Mouse (Mus musculus) ES-E14 (cell line): ENCODE measurements around the gene Bbs7. TPM values are rescaled to one million over a fixed set of nuclear protein-coding genes. Genes with fewer than 3 reads are reported as not detected.

Source experiments
- DNase-seq: peaks from one replicate; pipeline ENCODE4 v3.0.0-alpha.2; 2013; ENCODE audit warnings: low read depth, low spot score
- H3K27ac ChIP-seq: 2 replicates; pipeline ENCODE4 v1.5.1; 2012; ENCODE audit warnings: low read depth, mild to moderate bottlenecking, low read length, moderate library complexity, mixed read lengths; ENCODE audit not compliant: poor library complexity, insufficient read depth, severe bottlenecking
- H3K36me3 ChIP-seq: 2 replicates; pipeline ENCODE4 v1.6.1; 2012; ENCODE audit warnings: mild to moderate bottlenecking, low read length, moderate library complexity, mixed read lengths; ENCODE audit not compliant: control insufficient read depth, poor library complexity, insufficient read depth, severe bottlenecking
- H3K4me1 ChIP-seq, 2 experiments: fragments of 150-350 bp in 1 of 2; sonication (generic) in 1 of 2; 2 replicates each; pipeline ENCODE4 v1.6.1; 2012; ENCODE audit warnings: low read length in 2 of 2, mild to moderate bottlenecking in 1 of 2, mixed read lengths in 1 of 2; ENCODE audit not compliant: control insufficient read depth in 2 of 2, insufficient read depth in 2 of 2, poor library complexity in 1 of 2
- H3K4me3 ChIP-seq, 2 experiments: fragments of 150-350 bp in 1 of 2; sonication (generic) in 1 of 2; 2 replicates each; pipeline ENCODE4 v1.5.1; 2012; ENCODE audit warnings: low read length in 2 of 2, low read depth in 1 of 2, mild to moderate bottlenecking in 1 of 2, mixed read lengths in 1 of 2; ENCODE audit not compliant: insufficient read depth in 1 of 2, poor library complexity in 1 of 2, severe bottlenecking in 1 of 2
- H3K9ac ChIP-seq: 2 replicates; pipeline ENCODE4 v1.6.1; 2012; ENCODE audit warnings: low read depth, mild to moderate bottlenecking, low read length, mixed read lengths; ENCODE audit not compliant: poor library complexity, insufficient read depth, severe bottlenecking
- H3K9me3 ChIP-seq: fragments of 150-350 bp; sonication (generic); 2 replicates; pipeline ENCODE4 v1.6.1; 2012; ENCODE audit warnings: low read depth, mild to moderate bottlenecking, low read length; ENCODE audit not compliant: control insufficient read depth, insufficient read depth
- CHD2 ChIP-seq: IDR thresholded peaks from 2 replicates; pipeline ENCODE4 v1.6.1; 2014; ENCODE audit warnings: mild to moderate bottlenecking, low read depth, low read length, inconsistent platforms
- HCFC1 ChIP-seq: IDR thresholded peaks from 2 replicates; pipeline ENCODE4 v1.6.1; 2012; ENCODE audit warnings: low read length, inconsistent platforms, borderline replicate concordance; ENCODE audit not compliant: insufficient read depth
- MAFK ChIP-seq: IDR thresholded peaks from 2 replicates; pipeline ENCODE4 v1.6.1; 2014; ENCODE audit warnings: mild to moderate bottlenecking, low read depth, low read length, inconsistent platforms; ENCODE audit not compliant: insufficient read depth
- ZC3H11A ChIP-seq: IDR thresholded peaks from 2 replicates; pipeline ENCODE4 v1.6.1; 2012; ENCODE audit warnings: low read depth, mild to moderate bottlenecking, inconsistent platforms, low read length, borderline replicate concordance
- ZNF384 ChIP-seq: IDR thresholded peaks from 2 replicates; pipeline ENCODE4 v1.6.1; 2012; ENCODE audit warnings: low read depth, low read length, inconsistent platforms
- in situ Hi-C, 2 experiments: fragments of 600-800 bp; cut with MboI; formaldehyde crosslinking; loops; one replicate each; pipeline ENCODE4 v1.15.1; 2025; ENCODE audit warnings: low sequenced_read_pairs in 2 of 2, inconsistent platforms in 1 of 2; ENCODE audit not compliant: unreplicated experiment in 2 of 2
- total RNA-seq: library from RNA; depleted of rRNA; stranded (reverse); fragments of 300-350 nt; gene quantifications from 2 replicates; pipeline ENCODE4 v1.2.3, GENCODE M21; 2012

The Bbs7 gene
- total RNA-seq, 1 experiment: 2.2 TPM

DNA sequence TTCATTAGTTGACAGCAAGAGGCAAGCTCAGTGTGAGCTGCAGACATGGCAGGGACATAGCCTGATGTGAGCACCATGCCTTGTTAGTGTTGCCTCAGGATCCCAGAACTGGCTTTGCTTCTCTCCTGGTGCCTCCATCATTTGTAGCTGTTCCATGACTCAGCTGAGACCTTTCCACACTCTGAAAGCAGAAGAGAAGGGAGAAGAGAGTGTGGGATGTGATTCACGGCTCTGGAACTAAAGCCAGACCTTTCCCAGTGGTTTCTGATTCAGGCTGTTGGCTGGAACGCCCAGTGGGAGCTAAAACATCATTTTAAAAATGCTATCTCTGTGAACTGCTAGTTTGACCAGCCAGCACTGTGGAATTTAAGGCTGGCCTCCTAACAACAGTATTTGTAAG lies 72.5 kb downstream of the Bbs7 start:
- in situ Hi-C loops: no loop called here
- no peaks in the 10 kb centered on the region for H3K9me3 ChIP-seq

GRCm38 (mm10) chr3:36537701-36538470 lies 75.4 kb downstream of the Bbs7 start:
- H3K4me1 ChIP-seq: no peaks in the 10 kb centered on the region
- in situ Hi-C loops: no loop called here
- no peak for TF ChIP-seq ZC3H11A
- TF ChIP-seq HCFC1: no peak
- TF ChIP-seq ZNF384: no peak
- TF ChIP-seq MAFK: no peak
- no peak for TF ChIP-seq CHD2
- DNase-seq: no peak
- no peak overlapping the region for H3K4me3 ChIP-seq
- H3K9me3 ChIP-seq: no peaks in the 10 kb centered on the region
- no peak overlapping the region for H3K27ac ChIP-seq
- H3K36me3 ChIP-seq: no peaks in the 10 kb centered on the region
- H3K9ac ChIP-seq: no peak overlapping the region

More for the DNA sequence above, 72.5 kb downstream of the Bbs7 start:
- H3K4me1 ChIP-seq: no peaks in the 10 kb centered on the region
- no peaks in the 10 kb centered on the region for H3K36me3 ChIP-seq
- no peak for TF ChIP-seq HCFC1
- TF ChIP-seq ZC3H11A: no peak
- no peak for TF ChIP-seq MAFK
- TF ChIP-seq CHD2: no peak
- no peak for TF ChIP-seq ZNF384
- no peak for DNase-seq
- no peak overlapping the region for H3K27ac ChIP-seq
- H3K4me3 ChIP-seq: no peak overlapping the region
- H3K9ac ChIP-seq: no peak overlapping the region

DNA sequence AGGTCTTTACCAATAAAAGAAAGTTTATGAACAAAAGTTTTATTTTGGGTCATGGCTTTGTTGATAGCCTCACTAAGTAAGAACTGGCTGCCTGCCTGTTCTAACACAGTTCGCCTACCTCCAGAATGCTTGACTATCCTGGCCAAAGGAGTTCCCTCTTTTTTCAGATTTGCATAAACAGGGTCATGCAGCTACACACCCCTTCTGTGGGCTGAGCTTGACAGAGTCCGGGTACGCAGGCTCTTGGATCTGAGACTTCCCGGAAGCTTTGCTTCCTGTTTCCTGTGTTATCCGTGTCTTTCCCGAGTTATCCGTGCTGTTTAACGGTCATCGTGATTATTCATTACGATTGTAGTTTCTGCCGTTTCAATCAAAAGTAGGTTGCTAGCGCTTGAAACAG lies 77.2 kb downstream of the Bbs7 start:
- DNase-seq: no peak
- in situ Hi-C loops: no loop called here

DNA sequence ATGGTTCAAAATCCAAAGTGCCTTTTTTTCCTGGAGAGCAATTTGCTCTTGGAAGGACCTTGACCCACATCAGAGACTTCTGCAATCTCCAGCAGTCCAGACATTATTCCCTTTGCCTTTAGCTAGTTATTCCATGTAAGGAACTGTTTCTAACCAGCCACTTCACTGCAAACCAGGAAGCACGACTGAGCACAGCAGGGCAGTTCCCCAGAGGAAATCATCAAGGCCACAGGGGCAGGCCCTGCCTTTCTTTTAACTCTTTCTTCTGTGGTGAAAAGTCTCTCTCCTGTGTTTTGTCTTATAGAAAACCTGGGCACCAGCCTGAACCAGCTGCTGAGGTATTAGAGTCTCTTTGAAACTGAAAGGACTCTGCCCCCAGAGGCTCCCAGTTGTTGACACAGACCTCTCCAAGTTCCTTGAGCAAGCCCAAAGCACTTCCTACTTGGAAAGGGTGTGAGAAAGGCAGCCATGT lies 80.0 kb downstream of the Bbs7 start:
- TF ChIP-seq HCFC1: no peak
- TF ChIP-seq MAFK: no peak
- no peak for TF ChIP-seq ZC3H11A
- TF ChIP-seq CHD2: no peak
- TF ChIP-seq ZNF384: no peak
- Histone ChIP-seq H3K4me1 (peaks cover 0 to 2% of the 10 kb centered on the region in 2 experiments; a peak in 1 of 4 replicates), H3K36me3 (no peaks in the 10 kb centered on the region), H3K9me3 (no peaks in the 10 kb centered on the region), H3K9ac (no peak overlapping the region), H3K27ac (no peak overlapping the region), H3K4me3 (no peak overlapping the region)
- DNase-seq: no peak
- in situ Hi-C loops: no loop called here

More for the DNA sequence above, 77.2 kb downstream of the Bbs7 start:
- no peak overlapping the region for H3K4me3 ChIP-seq
- no peaks in the 10 kb centered on the region for H3K36me3 ChIP-seq
- no peaks in the 10 kb centered on the region for H3K4me1 ChIP-seq
- H3K9ac ChIP-seq: no peak overlapping the region
- no peaks in the 10 kb centered on the region for H3K9me3 ChIP-seq
- H3K27ac ChIP-seq: no peak overlapping the region
- no peak for TF ChIP-seq HCFC1
- no peak for TF ChIP-seq ZNF384
- TF ChIP-seq ZC3H11A: no peak
- no peak for TF ChIP-seq CHD2
- TF ChIP-seq MAFK: no peak
